Mouse (Mus musculus): ENCODE results near the gene Lama1. TPM values are rescaled to one million over a fixed set of nuclear protein-coding genes. Genes with fewer than 3 reads are reported as not detected.
"Not testable (repeated sequence)": the region's sequence is repeated elsewhere in the genome, so short reads cannot be mapped to it uniquely, and the experiment has no call there.

Lama1 gene
- polyA plus RNA-seq, 1 experiment from 2014 or later: 2.0 TPM

GRCm38 (mm10) chr17:67827431-67827830 lies 130.4 kb downstream of the Lama1 start:
- H3K9ac ChIP-seq (ENCODE audit: low read depth, low read length): no peak overlapping the region
- no peaks in the 10 kb centered on the region for H3K36me3 ChIP-seq (ENCODE audit: control insufficient read depth, insufficient read depth, low read length)
- DNase-seq (ENCODE audit: low spot score) (no peak), ATAC-seq (ENCODE audit: low read depth) (no peak)
- no peaks in the 10 kb centered on the region for H3K4me1 ChIP-seq (ENCODE audit: control insufficient read depth, insufficient read depth, low read length)
- H3K4me2 ChIP-seq (ENCODE audit: low read depth, low read length): no peak overlapping the region
- H3K9me3 ChIP-seq (ENCODE audit: control insufficient read depth, low read length): peaks cover 12% of the 10 kb centered on the region
- H3K27ac ChIP-seq (replicated peaks; ENCODE audit: low read depth, low read length): no peak overlapping the region
- no peaks in the 10 kb centered on the region for H3K27me3 ChIP-seq (replicated peaks; ENCODE audit: control insufficient read depth, insufficient read depth, low read length)
- no peak overlapping the region for H3K4me3 ChIP-seq (ENCODE audit: low read depth, low read length)
- WGBS: 100% methylated on average over 3 of the region's 3 CpGs

- Histone ChIP-seq H3K27ac (replicated peaks; ENCODE audit: low read depth, low read length) (no peak overlapping the region), H3K9ac (ENCODE audit: low read depth, low read length) (no peak overlapping the region), H3K36me3 (ENCODE audit: control insufficient read depth, insufficient read depth, low read length) (no peaks in the 10 kb centered on the region), H3K4me1 (ENCODE audit: control insufficient read depth, insufficient read depth, low read length) (no peaks in the 10 kb centered on the region), H3K9me3 (ENCODE audit: control insufficient read depth, low read length) (peaks cover 8% of the 10 kb centered on the region; the same call in 1 of the 2 replicates), H3K27me3 (replicated peaks; ENCODE audit: control insufficient read depth, insufficient read depth, low read length) (no peaks in the 10 kb centered on the region), H3K4me3 (ENCODE audit: low read depth, low read length) (no peak overlapping the region), H3K4me2 (ENCODE audit: low read depth, low read length) (no peak overlapping the region)
- DNase-seq (ENCODE audit: low spot score): no peak
- no peak for ATAC-seq (ENCODE audit: low read depth)
- 96% methylated on average over 20 of the region's 20 CpGs for whole genome bisulfite sequencing
These were observed 139.3 kb downstream of the Lama1 start for GRCm38 (mm10) chr17:67836146-67836895.

- Histone ChIP-seq H3K4me3 (ENCODE audit: low read depth, low read length) (no peak overlapping the region), H3K9ac (ENCODE audit: low read depth, low read length) (0 out of 2 replicates have a peak overlapping the region, but pooled peaks have one; percentile 45), H3K4me1 (ENCODE audit: control insufficient read depth, insufficient read depth, low read length) (no peaks in the 10 kb centered on the region), H3K9me3 (ENCODE audit: control insufficient read depth, low read length) (peaks cover 8% of the 10 kb centered on the region; the same call in 1 of the 2 replicates), H3K27me3 (replicated peaks; ENCODE audit: control insufficient read depth, insufficient read depth, low read length) (no peaks in the 10 kb centered on the region), H3K36me3 (ENCODE audit: control insufficient read depth, insufficient read depth, low read length) (no peaks in the 10 kb centered on the region), H3K4me2 (ENCODE audit: low read depth, low read length) (no peak overlapping the region), H3K27ac (replicated peaks; ENCODE audit: low read depth, low read length) (no peak overlapping the region)
- DNase-seq (ENCODE audit: low spot score) (peak; percentile 78), ATAC-seq (ENCODE audit: low read depth) (peak; percentile 33; the same call in 1 of the 2 replicates)
- WGBS: 60% methylated on average over 17 of the region's 17 CpGs
These were observed 140.5 kb downstream of the Lama1 start for GRCm38 (mm10) chr17:67837351-67838090.

- H3K36me3 ChIP-seq (ENCODE audit: control insufficient read depth, insufficient read depth, low read length): peaks cover 13% of the 10 kb centered on the region
- ATAC-seq (ENCODE audit: low read depth) (no peak), DNase-seq (ENCODE audit: low spot score) (no peak)
- H3K27me3 ChIP-seq (replicated peaks; ENCODE audit: control insufficient read depth, insufficient read depth, low read length): no peaks in the 10 kb centered on the region
- 90% methylated on average over 13 of the region's 13 CpGs for WGBS
- no peak overlapping the region for H3K4me2 ChIP-seq (ENCODE audit: low read depth, low read length)
- H3K9ac ChIP-seq (ENCODE audit: low read depth, low read length): no peak overlapping the region
- no peak overlapping the region for H3K27ac ChIP-seq (replicated peaks; ENCODE audit: low read depth, low read length)
- no peak overlapping the region for H3K4me3 ChIP-seq (ENCODE audit: low read depth, low read length)
- no peaks in the 10 kb centered on the region for H3K4me1 ChIP-seq (ENCODE audit: control insufficient read depth, insufficient read depth, low read length)
- peaks cover 8% of the 10 kb centered on the region; the same call in 1 of the 2 replicates for H3K9me3 ChIP-seq (ENCODE audit: control insufficient read depth, low read length)
These were observed 141.9 kb downstream of the Lama1 start for GRCm38 (mm10) chr17:67838948-67839347.

- not testable (repeated sequence) for DNase-seq (ENCODE audit: low spot score); H3K4me1 ChIP-seq (ENCODE audit: control insufficient read depth, insufficient read depth, low read length); H3K27ac ChIP-seq (replicated peaks; ENCODE audit: low read depth, low read length); H3K4me3 ChIP-seq (ENCODE audit: low read depth, low read length); ATAC-seq (ENCODE audit: low read depth); H3K9ac ChIP-seq (ENCODE audit: low read depth, low read length); H3K27me3 ChIP-seq (replicated peaks; ENCODE audit: control insufficient read depth, insufficient read depth, low read length); H3K4me2 ChIP-seq (ENCODE audit: low read depth, low read length); H3K9me3 ChIP-seq (ENCODE audit: control insufficient read depth, low read length)
- H3K36me3 ChIP-seq (ENCODE audit: control insufficient read depth, insufficient read depth, low read length): peaks cover 31% of the 10 kb centered on the region
- WGBS: 98% methylated on average over 2 of the region's 2 CpGs
These were observed 144.4 kb downstream of the Lama1 start for GRCm38 (mm10) chr17:67841494-67841893.

- no peak overlapping the region for H3K9ac ChIP-seq (ENCODE audit: low read depth, low read length)
- no peak overlapping the region for H3K4me2 ChIP-seq (ENCODE audit: low read depth, low read length)
- no peak overlapping the region for H3K4me3 ChIP-seq (ENCODE audit: low read depth, low read length)
- H3K27ac ChIP-seq (replicated peaks; ENCODE audit: low read depth, low read length): no peak overlapping the region
- H3K27me3 ChIP-seq (replicated peaks; ENCODE audit: control insufficient read depth, insufficient read depth, low read length): no peaks in the 10 kb centered on the region
- peaks cover 73% of the 10 kb centered on the region for H3K36me3 ChIP-seq (ENCODE audit: control insufficient read depth, insufficient read depth, low read length)
- no peak for ATAC-seq (ENCODE audit: low read depth)
- no peaks in the 10 kb centered on the region for H3K9me3 ChIP-seq (ENCODE audit: control insufficient read depth, low read length)
- H3K4me1 ChIP-seq (ENCODE audit: control insufficient read depth, insufficient read depth, low read length): peaks cover 16% of the 10 kb centered on the region
- DNase-seq (ENCODE audit: low spot score): peak; percentile 27
- WGBS: 81% methylated on average over 10 of the region's 10 CpGs
These were observed 164.1 kb downstream of the Lama1 start for GRCm38 (mm10) chr17:67861080-67861630.

GRCm38 (mm10) chr17:67861744-67862535 lies 164.9 kb downstream of the Lama1 start:
- Histone ChIP-seq H3K4me3 (ENCODE audit: low read depth, low read length) (no peak overlapping the region), H3K9ac (ENCODE audit: low read depth, low read length) (no peak overlapping the region), H3K27ac (replicated peaks; ENCODE audit: low read depth, low read length) (0 out of 2 replicates have a peak overlapping the region, but pooled peaks have one; percentile 13), H3K4me2 (ENCODE audit: low read depth, low read length) (no peak overlapping the region), H3K9me3 (ENCODE audit: control insufficient read depth, low read length) (no peaks in the 10 kb centered on the region), H3K36me3 (ENCODE audit: control insufficient read depth, insufficient read depth, low read length) (peaks cover 68% of the 10 kb centered on the region), H3K4me1 (ENCODE audit: control insufficient read depth, insufficient read depth, low read length) (peaks cover 17% of the 10 kb centered on the region), H3K27me3 (replicated peaks; ENCODE audit: control insufficient read depth, insufficient read depth, low read length) (no peaks in the 10 kb centered on the region)
- 76% methylated on average over 16 of the region's 16 CpGs for WGBS
- ATAC-seq (ENCODE audit: low read depth) (peak; percentile 61), DNase-seq (ENCODE audit: low spot score) (peak; percentile 77)

- no peaks in the 10 kb centered on the region for H3K27me3 ChIP-seq (replicated peaks; ENCODE audit: control insufficient read depth, insufficient read depth, low read length)
- H3K27ac ChIP-seq (replicated peaks; ENCODE audit: low read depth, low read length): no peak overlapping the region; the same call in 1 of the 2 replicates
- no peak overlapping the region for H3K4me3 ChIP-seq (ENCODE audit: low read depth, low read length)
- DNase-seq (ENCODE audit: low spot score) (no peak), ATAC-seq (ENCODE audit: low read depth) (no peak)
- peaks cover 60% of the 10 kb centered on the region for H3K36me3 ChIP-seq (ENCODE audit: control insufficient read depth, insufficient read depth, low read length)
- no peak overlapping the region for H3K4me2 ChIP-seq (ENCODE audit: low read depth, low read length)
- H3K9ac ChIP-seq (ENCODE audit: low read depth, low read length): no peak overlapping the region
- peaks cover 25% of the 10 kb centered on the region for H3K4me1 ChIP-seq (ENCODE audit: control insufficient read depth, insufficient read depth, low read length)
- 85% methylated on average over 10 of the region's 10 CpGs for WGBS
- peaks cover 7% of the 10 kb centered on the region; the same call in 1 of the 2 replicates for H3K9me3 ChIP-seq (ENCODE audit: control insufficient read depth, low read length)
These were observed 167.3 kb downstream of the Lama1 start for GRCm38 (mm10) chr17:67864363-67864762.

Measured in embryonic facial prominence, embryonic 14.5 days (tissue).